Mouse (Mus musculus): ENCODE results near the gene Actr6. TPM values are rescaled to one million over a fixed set of nuclear protein-coding genes. Genes with fewer than 3 reads are reported as not detected.

Actr6 gene
- polyA plus RNA-seq (2012; rRNA removed), result 0.05 TPM in 1 of 2 replicates, not detected in the other

DNA sequence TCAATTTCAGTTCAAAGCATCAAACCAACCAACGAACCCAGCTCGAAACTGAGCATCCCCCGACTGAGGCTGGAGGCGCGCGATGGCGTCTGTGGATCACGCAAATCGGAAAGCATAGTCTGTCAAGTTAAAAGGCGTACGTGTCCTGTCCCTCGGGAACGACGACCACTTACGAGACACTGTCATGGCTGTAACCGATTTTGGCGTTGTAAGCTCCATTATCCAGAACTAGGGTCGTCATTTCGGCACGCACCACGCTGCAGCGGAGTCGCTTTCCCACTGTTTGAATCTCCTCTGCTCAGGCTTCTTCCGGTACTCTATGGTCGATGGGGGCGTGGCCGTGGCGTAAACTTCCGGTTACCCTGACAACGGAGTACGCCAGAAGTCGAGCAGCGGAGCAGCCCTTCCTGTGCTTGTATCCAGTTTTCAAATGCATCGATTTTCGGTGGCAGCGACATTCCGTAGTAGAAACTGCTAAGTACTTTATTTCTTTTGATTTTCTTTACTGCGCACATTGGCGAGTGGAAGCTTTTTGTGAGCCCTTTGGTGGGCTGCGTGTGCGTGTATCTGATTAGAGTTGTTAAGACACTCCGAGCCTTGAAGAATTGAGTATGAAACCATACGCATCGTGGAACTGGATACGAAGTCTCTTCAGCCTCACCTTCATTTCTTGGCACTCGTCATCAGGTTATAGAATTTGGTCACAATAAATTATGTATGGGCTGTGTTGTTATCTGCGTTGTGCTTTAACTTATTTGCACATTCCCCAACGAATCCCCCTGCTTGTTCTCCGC lies at the start of gene Actr6:
TSS of gene Actr6 (minus strand) at position 295 of the 794 bp plus-strand sequence.
- TF ChIP-seq POLR2A (IDR thresholded peaks at IDR 0.05; ENCODE audit: low read depth, low read length) (peak; percentile 38; the same call in 1 of the 2 replicates), CTCF (IDR thresholded peaks at IDR 0.05; ENCODE audit: extremely low read depth, insufficient read length, insufficient replicate concordance, low read depth, low read length) (no peak)
- Histone ChIP-seq H3K4me3 (ENCODE audit: low read depth, low read length) (peak within 1 kb of the TSS; percentile 97), H3K27me3 (ENCODE audit: control insufficient read depth, insufficient read depth, low read length) (no peaks in the 10 kb centered on the region), H3K4me1 (ENCODE audit: control insufficient read depth, insufficient read depth, insufficient read length, low read length) (0 out of 2 replicates have a peak, but pooled peaks cover 2% of the 10 kb centered on the region), H3K27ac (ENCODE audit: insufficient read depth, low read depth, low read length) (peak within 1 kb of the TSS; percentile 57; the same call in 1 of the 2 replicates), H3K36me3 (ENCODE audit: control insufficient read depth, insufficient read depth, low read length) (peaks cover 4% of the 10 kb centered on the region)
- under 1% methylated on average over 49 of the region's 49 CpGs for WGBS

- H3K36me3 ChIP-seq (ENCODE audit: control insufficient read depth, insufficient read depth, low read length), result peaks cover 16% of the 10 kb centered on the region
- no peaks in the 10 kb centered on the region for H3K4me1 ChIP-seq (ENCODE audit: control insufficient read depth, insufficient read depth, insufficient read length, low read length)
- no peak for TF ChIP-seq CTCF (IDR thresholded peaks at IDR 0.05; ENCODE audit: extremely low read depth, insufficient read length, insufficient replicate concordance, low read depth, low read length)
- no peak for TF ChIP-seq POLR2A (IDR thresholded peaks at IDR 0.05; ENCODE audit: low read depth, low read length)
- H3K27me3 ChIP-seq (ENCODE audit: control insufficient read depth, insufficient read depth, low read length), result no peaks in the 10 kb centered on the region
- H3K4me3 ChIP-seq (ENCODE audit: low read depth, low read length), result no peak overlapping the region
- no peak overlapping the region for H3K27ac ChIP-seq (ENCODE audit: insufficient read depth, low read depth, low read length)
- 91% methylated on average over 6 of the region's 6 CpGs for WGBS
These were observed 43.9 kb upstream of the Actr6 start for GRCm38 (mm10) chr10:89776029-89776428.

- Histone ChIP-seq H3K27me3 (ENCODE audit: control insufficient read depth, insufficient read depth, low read length) (no peaks in the 10 kb centered on the region), H3K36me3 (ENCODE audit: control insufficient read depth, insufficient read depth, low read length) (peaks cover 4% of the 10 kb centered on the region; the same call in 1 of the 2 replicates), H3K4me1 (ENCODE audit: control insufficient read depth, insufficient read depth, insufficient read length, low read length) (peaks cover 4% of the 10 kb centered on the region; the same call in 1 of the 2 replicates), H3K4me3 (ENCODE audit: low read depth, low read length) (no peak overlapping the region), H3K27ac (ENCODE audit: insufficient read depth, low read depth, low read length) (no peak overlapping the region)
- WGBS, result 41% methylated on average over 2 of the region's 2 CpGs
- no peak for TF ChIP-seq CTCF (IDR thresholded peaks at IDR 0.05; ENCODE audit: extremely low read depth, insufficient read length, insufficient replicate concordance, low read depth, low read length)
- no peak for TF ChIP-seq POLR2A (IDR thresholded peaks at IDR 0.05; ENCODE audit: low read depth, low read length)
These were observed 39.8 kb upstream of the Actr6 start for GRCm38 (mm10) chr10:89771894-89772293.

- Histone ChIP-seq H3K27me3 (ENCODE audit: control insufficient read depth, insufficient read depth, low read length) (no peaks in the 10 kb centered on the region), H3K4me3 (ENCODE audit: low read depth, low read length) (no peak overlapping the region), H3K36me3 (ENCODE audit: control insufficient read depth, insufficient read depth, low read length) (no peaks in the 10 kb centered on the region), H3K27ac (ENCODE audit: insufficient read depth, low read depth, low read length) (no peak overlapping the region), H3K4me1 (ENCODE audit: control insufficient read depth, insufficient read depth, insufficient read length, low read length) (peaks cover 4% of the 10 kb centered on the region; the same call in 1 of the 2 replicates)
- 28% methylated on average over 4 of the region's 4 CpGs for whole genome bisulfite sequencing
- no peak for TF ChIP-seq POLR2A (IDR thresholded peaks at IDR 0.05; ENCODE audit: low read depth, low read length)
- TF ChIP-seq CTCF (IDR thresholded peaks at IDR 0.05; ENCODE audit: extremely low read depth, insufficient read length, insufficient replicate concordance, low read depth, low read length), result no peak
These were observed 37.0 kb upstream of the Actr6 start for GRCm38 (mm10) chr10:89769096-89769495.

GRCm38 (mm10) chr10:89768352-89769020 lies 36.4 kb upstream of the Actr6 start:
- peaks cover 4% of the 10 kb centered on the region; the same call in 1 of the 2 replicates for H3K4me1 ChIP-seq (ENCODE audit: control insufficient read depth, insufficient read depth, insufficient read length, low read length)
- WGBS, result 30% methylated on average over 7 of the region's 7 CpGs
- TF ChIP-seq POLR2A (IDR thresholded peaks at IDR 0.05; ENCODE audit: low read depth, low read length) (no peak), CTCF (IDR thresholded peaks at IDR 0.05; ENCODE audit: extremely low read depth, insufficient read length, insufficient replicate concordance, low read depth, low read length) (no peak)
- no peak overlapping the region; the same call in 1 of the 2 replicates for H3K27ac ChIP-seq (ENCODE audit: insufficient read depth, low read depth, low read length)
- no peak overlapping the region for H3K4me3 ChIP-seq (ENCODE audit: low read depth, low read length)
- no peaks in the 10 kb centered on the region for H3K36me3 ChIP-seq (ENCODE audit: control insufficient read depth, insufficient read depth, low read length)
- H3K27me3 ChIP-seq (ENCODE audit: control insufficient read depth, insufficient read depth, low read length), result no peaks in the 10 kb centered on the region

GRCm38 (mm10) chr10:89765790-89766714 lies 34.0 kb upstream of the Actr6 start:
- H3K4me1 ChIP-seq (ENCODE audit: control insufficient read depth, insufficient read depth, insufficient read length, low read length), result peaks cover 4% of the 10 kb centered on the region; the same call in 1 of the 2 replicates
- H3K4me3 ChIP-seq (ENCODE audit: low read depth, low read length), result no peak overlapping the region
- H3K36me3 ChIP-seq (ENCODE audit: control insufficient read depth, insufficient read depth, low read length), result no peaks in the 10 kb centered on the region
- TF ChIP-seq POLR2A (IDR thresholded peaks at IDR 0.05; ENCODE audit: low read depth, low read length) (no peak), CTCF (IDR thresholded peaks at IDR 0.05; ENCODE audit: extremely low read depth, insufficient read length, insufficient replicate concordance, low read depth, low read length) (no peak)
- H3K27me3 ChIP-seq (ENCODE audit: control insufficient read depth, insufficient read depth, low read length), result no peaks in the 10 kb centered on the region
- WGBS, result 86% methylated on average over 11 of the region's 11 CpGs
- no peak overlapping the region for H3K27ac ChIP-seq (ENCODE audit: insufficient read depth, low read depth, low read length)

All from small intestine, adult 2 months (tissue).